Mouse (Mus musculus) NIH3T3 (cell line): Measurements from ENCODE around the gene Plekha6.

Source experiments
- DNase-seq: peaks from one replicate; pipeline ENCODE4 v3.0.0-alpha.2; 2012; ENCODE audit warnings: low read depth

Plekha6 gene

DNA sequence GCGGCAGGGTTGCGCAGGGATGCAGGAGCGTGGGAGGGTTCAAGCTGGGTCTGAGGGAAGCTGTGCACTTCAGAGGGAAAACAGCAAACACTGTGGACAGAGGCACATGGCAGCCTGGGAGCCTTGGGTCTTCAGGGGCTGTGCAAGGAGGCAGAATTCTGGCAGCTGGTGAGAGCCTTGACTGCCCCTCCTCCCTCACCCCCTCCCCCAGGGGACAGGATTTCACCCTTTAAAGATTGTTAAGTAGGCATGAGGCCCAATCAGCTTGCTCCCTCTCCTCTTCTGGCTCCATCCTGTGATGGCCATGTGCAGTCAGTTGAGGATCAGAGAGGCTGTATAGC, 51.3 kb downstream of the Plekha6 start:
- DNase-seq: no peak

DNA sequence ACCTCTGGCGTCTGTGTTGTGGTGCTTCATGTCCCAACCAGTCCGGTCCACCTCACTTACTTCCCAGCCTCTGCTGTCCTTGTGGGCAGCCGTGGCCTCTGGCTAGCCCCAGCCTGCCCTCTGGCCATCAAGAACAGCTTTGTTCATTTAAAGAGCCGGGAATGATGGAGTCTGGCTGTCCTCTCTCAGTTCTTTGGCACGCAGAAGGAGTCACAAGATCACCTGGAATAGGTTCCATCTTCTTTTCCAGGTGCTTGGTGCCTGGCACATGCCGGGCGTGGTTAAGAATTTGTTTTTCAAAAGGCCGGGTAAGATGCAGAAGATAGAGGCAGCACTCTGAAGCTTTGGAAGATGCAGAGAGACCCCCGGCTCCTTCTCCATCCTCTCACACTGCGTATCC, 51.7 kb downstream of the Plekha6 start:
- no peak for DNase-seq

DNA sequence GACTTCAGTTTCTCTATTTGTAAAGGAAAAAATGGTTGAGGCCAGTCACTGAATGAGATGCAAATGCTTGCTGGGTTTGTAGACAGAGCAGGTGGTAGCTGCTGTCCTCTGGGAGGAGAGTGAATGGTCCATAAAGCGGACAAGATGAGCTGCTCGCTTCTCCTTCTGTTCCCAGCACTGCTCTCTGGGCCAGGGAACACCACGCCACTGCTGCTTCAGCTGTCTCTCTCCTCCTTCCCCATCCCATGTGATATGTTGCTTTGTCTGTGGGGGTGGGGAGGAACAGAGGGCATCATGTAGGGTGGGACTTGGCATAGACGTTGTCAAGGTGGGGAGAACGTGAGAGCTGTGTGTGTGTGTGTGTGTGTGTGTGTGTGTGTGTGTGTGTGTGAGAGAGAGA, 53.0 kb downstream of the Plekha6 start:
- no peak for DNase-seq

DNA sequence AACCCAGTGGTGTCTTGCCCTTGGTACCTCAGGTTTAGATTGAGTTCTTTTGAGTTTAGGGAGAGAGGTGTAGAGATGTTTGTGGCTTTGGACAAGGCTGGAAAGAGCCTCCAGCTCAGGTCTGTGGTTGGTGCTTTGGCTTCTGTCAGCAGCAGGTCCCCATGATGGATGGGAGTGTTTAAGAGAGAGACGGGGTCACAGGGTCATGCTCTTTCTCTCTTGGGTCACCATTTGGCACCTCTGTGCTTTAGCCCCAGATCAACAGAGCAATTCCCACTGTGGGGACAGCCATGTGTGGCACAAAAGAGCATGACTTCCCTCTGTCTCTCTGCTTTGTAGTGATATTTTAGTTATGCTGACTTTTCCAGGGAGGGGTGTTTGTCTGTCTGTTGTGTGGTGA, 55.1 kb downstream of the Plekha6 start:
- DNase-seq: no peak

DNA sequence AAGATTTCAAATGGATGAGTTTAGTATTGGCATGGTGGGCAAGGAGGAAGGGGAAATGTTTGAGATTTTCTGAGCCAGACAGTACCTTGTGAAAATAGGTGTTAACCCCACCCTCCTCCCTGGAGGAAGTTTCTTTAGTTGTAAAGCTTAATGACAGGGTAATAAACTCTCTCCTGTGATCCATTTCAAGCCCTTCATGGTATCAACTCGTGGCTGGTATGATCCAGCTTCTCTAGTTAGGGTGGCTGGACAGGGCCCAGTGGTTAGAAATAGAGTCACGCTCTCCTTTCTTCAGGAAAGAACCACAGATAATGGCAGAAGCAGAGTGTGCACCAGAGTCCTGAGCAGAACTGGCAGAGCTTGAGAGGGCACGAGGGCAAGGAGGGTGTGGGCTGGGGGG, 57.4 kb downstream of the Plekha6 start:
- DNase-seq: no peak

DNA sequence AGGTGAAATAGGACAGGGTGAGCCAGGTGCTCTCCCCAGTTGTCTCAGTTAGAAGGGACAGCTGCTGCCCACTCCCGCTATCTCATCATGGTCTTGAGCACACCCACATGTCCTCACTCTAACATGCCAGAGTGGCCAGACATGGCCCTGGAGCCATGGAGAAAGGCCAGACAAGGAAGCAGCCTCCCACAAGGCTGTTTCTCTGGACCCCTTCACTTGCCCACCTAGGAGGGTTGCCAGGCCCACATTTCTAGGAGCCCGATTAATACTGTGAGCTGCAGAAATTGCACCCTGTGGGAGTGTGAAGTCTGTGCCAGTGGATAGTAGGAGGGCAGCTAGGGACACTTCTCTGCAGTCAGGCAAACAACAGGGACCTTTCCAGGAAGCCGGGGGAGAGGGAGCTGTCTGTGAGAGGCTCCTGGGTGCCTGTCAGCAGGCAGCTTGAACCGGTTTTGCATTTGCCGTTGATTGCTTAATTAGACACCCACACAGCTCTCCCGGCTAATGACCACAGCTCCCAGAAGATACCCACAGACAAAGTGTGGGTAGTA, 58.5 kb downstream of the Plekha6 start:
- no peak for DNase-seq

DNA sequence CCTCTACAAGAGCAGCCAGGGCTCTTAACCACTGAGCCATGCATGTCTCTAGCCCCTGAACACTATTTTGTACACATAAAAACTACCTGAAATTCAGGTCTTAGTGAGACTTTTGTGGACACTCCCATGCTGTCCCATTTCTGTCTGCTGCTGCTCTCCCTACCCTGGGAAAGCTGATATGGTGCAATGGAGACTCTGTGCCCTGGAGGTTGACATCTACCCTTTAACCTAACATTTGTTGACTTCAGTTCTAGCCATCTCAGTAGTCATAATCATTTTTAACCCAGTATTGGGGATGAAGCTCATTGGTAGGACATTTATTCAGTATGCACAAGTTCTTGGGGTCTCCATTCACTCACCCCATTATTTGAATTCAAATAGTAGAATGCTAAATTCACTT, 60.7 kb downstream of the Plekha6 start:
- no peak for DNase-seq

DNA sequence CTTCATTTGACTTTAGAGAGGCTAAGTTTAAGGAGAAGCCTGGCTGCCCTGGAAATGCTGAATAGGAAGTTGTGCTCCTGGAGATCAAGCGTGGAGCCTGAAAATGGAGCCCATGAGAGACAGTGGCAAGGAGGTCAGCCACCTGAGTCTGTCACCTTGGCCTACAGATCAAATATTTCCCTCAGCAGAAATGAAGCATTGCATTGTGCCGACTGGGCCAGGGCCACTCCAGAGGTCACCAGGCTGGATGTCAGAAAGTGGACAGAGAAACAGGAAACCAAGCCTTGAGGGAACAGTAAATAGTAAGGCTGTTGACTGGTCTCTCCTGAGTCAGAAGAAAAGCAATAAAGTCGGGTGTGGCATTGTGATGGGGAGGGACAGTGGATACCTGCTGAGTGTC, 61.1 kb downstream of the Plekha6 start:
- DNase-seq: no peak

DNA sequence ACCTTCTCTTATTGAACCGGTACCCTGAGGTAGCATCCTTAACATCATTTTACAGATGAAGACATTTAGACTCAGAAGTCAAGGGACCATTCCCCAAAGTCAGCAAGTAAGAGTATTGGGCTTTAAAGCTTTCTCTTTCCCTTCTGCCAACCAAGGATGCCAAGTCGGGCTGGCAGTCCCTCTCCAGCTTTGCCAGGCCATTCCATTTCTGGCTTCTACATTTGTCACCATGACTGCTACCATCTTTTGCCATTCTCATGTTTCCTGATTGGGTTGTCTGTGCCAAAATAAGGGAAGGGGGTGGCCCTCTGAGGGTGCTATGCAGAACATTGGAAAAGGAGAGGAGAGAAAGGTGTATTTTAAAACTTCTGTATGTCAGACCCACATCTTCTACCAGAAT, 61.6 kb downstream of the Plekha6 start:
- no peak for DNase-seq

DNA sequence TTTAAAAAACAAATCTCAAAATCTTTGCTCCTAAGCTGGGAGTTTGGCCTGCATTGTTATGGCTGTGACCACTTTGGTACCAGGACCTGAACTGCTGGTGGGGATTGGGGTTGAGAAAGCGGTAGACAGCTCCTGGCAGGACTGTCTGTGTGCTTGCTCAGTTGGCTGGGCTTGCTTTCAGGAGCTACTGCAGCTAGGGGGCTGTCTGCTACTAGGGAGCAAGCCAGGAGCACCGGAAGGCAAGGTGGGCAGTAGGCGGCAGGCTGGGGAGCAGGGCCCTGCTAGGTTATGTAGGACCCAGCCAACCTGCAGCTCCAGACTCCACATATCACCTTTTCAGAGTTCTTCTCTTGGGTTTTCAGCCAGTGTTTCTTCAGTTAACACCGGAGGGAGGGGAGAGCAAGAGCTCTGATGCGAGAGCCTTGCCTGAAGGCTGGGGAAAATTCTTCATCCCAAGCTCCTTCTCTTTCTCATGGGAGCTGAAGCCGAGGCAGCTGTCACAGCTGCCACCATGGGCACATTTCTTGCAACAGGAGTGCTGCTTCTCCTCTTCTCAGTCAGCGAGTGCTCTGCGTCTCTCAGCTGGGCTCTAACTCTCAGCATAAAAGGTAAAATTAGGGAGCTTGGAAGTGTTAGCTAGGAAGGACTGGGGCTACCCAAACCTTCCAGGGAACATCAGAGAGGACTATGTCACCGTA, 62.1 kb downstream of the Plekha6 start:
- no peak for DNase-seq

DNA sequence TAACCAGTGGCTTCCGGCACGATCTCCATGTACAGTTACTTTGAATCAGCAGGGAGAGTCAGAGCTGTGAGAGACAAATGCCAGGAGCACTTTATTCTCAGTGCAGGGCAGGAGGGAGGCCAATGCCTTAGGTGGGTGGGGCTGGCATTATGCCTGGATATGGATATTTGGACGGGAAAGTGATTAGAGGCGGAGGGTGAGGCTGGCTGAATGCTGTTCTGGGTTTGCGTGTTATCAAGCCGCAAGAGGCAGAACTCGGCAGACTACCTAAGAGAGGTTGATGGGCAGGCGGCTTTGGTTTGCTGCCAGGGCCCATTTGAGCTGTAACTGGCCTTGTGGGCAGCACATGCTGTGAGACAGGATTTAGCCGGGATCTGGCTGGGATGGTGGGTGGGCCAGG, 62.9 kb downstream of the Plekha6 start:
- peak; percentile 67 for DNase-seq

DNA sequence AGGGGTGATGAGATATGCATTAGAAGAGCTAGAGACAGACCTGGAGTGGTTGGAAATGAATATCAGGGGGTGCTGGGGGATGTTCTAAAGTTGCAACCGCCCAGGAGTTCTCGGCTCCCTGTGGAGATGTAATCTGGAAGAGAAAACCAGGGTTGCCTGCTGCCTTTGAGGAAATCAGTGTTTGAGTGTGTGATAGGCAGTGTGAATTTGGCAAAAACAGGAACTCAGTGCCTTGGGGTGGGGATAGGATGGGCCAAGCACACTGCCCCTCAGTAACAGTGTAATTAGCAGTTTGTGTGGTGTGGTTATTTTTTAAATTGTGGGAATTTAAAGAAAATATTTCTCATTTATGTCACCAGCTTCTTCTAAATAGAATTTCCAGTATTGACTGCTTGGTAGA, 63.4 kb downstream of the Plekha6 start:
- no peak for DNase-seq

DNA sequence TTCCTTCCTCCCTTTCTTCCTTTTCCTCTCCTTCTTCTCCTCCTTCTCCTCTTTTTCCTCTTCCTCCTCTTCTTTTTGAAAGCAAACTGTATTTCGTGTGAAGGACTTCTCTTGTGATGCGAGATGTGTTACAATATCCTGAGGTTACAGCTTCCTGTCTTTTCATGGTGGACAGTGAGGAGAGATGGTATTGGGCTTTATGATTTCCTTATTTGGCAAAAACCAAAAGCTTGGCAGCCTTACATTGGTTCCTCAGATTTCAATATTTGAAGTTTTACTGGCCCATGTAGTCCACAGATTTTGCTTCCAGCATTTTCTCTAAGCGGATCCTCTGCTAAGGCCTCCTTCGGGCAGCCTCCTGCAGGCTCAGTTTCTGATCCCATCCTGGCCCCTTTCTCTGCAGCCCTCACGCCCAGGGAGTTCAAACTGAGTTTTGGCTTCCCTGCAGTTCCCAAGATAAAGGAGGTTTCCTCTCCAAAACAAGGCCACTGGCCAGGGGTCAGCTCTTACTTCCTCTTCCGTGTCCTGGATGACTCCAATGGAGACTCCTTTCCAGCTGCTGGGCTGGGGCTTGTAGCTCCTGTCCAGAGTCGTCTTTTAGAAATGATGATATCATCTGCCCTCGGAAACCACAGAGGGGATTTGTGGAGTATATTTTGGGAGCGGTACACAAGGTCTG, 64.9 kb downstream of the Plekha6 start:
- peak; percentile 29 for DNase-seq

DNA sequence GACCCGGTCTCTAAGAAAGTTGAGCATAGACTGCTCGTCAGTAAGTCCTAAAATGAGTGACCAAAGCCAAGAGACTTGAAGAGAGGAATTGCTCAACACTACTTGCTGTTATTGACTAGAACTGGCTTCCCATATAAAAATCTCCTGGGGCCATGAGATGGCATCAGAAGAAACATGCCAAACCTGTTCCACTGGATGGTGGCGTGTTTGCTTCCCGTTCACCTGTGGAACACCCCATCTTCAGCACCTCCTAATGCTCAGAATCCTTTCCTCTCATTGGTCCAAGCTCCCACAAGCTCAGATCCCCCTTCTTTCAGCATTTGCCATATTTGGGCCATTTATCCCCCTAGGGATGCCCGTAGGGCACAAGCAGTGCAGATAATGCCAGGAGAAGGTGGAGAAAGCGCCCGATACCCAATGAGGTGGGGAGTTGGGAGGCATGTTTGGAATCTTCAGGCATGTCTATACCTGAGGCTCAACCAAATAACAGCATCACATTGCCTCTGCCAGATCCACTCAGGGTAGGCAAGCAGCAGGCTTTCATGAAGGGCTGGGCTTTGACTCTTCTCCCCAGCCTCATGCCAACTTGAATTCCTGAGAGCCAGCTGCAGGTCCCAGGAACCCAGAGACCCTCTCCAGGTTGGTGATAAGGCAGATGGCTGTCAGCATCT, 67.6 kb downstream of the Plekha6 start:
- DNase-seq: no peak

DNA sequence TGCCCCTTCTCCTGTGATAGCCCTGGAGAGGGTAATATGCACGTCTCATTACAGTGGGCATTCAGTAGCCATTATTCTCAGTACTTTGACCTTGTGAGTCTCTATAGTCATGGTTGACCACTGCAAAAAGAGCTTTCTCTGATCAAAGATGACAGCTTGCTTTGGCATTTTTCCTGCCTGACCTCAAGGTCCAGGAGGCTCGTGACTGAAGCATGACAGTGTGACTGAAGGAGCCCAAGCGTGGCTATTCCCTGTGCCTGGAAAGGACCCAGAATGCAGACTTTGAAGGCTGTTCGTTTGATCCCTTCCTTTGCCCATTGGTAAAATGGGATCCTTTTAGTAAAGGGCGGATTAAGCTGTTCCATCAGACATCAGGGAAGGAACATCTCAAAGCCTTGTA, 71.9 kb downstream of the Plekha6 start:
- DNase-seq: no peak

DNA sequence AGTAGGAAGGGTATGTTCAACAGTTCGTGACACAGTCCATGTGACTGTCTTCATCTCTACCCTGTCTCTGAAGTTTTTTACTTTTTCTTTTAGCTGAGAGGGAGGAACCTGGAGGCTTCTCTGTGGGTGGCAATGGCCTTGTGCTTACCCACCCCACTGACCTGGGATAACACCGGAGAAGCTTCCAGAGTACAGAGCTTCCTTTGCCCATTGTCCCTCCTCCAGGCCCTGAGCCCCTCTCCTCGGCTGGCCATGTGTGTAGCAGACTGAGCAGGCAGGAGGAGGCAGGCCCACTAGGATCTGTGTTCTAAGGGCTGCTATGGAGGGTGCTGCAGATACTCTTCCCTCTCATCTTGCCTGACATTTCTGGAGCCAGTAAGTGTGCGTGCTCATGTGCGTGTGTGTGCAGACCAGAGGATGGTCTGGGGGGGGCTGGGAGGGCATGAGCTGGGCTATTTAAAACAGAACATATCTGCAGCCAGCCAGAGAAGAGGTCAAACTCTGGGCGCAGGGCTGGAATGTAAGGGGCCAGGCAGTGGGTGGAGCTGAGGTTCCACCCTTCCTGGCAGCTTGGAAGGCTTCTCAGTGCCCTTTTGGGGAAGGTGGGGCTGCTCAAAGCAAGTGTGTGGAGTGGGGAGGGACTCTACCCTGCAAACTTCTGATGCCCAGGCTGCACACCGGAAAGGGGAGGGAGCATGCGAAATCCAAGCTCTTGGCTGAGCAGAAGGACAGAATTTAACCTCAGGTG, 72.9 kb downstream of the Plekha6 start:
- peak; percentile 48 for DNase-seq

DNA sequence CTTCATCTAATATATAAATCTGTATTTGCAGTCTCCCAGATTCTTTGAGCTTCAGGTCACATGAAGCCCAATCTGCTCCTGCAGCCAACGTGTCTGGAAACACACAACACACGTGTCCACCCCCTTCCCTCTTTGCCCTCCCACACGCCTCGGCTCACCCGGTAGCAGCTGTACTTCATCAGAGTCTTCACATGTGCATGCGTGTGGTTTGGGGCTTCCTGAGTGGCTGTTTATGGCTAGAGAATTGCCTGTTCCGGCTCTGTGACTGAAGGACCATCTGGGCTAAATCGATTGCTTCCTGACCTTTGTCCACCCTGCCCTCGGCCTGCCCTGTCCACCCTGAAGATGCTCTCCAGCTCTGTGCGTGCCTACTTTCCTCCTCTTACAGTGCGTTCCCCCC, 73.7 kb downstream of the Plekha6 start:
- no peak for DNase-seq

DNA sequence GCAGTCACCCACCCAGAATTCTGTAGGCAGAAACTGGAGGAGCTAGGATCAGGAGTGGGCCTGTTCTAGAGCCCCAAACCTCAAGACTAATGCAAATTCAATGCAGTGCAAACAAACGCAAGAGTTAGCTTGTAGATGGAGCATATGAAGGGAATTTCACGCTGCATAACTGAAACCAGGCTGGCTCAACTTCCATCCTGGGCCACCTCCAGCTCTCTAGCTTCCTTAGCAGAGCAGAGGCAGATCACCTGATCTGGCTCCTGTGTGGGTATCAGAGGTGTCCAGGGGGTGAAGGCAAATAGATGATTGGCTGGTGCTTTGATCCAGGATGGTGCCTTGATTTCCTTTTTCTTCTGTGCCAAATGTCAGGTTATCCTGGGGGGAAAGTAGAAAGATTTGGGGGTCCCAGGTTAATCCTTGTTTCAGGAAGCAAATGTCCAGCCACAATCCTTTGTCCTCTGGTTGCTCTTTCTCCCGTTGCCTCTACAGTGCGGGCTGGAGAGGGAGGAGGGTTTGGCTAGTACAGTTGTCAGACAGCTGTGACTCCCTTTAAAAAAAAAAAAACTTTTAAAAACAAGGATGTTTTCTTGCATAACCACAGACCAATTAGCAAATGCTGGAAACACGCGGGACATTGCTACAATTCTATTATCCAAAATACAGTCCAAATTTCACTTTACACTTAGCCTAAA, 75.3 kb downstream of the Plekha6 start:
- peak; percentile 14 for DNase-seq

DNA sequence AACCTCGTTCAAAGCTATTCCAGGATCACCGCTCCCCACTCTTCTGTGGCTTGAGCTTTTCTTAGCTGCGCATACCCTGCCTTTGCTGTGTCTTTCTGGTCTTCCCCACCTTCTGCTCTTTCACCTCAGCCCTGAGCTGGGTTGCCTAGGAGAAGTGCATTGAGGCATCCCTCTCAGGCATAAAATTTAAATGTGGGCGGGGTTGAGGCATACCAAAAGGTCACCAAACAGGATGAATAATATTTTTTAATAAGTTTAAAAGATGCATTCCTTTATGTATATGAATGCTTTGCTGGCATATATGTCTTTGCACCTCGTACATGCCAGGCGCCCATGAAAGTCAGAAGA, 75.8 kb downstream of the Plekha6 start:
- DNase-seq: no peak

DNA sequence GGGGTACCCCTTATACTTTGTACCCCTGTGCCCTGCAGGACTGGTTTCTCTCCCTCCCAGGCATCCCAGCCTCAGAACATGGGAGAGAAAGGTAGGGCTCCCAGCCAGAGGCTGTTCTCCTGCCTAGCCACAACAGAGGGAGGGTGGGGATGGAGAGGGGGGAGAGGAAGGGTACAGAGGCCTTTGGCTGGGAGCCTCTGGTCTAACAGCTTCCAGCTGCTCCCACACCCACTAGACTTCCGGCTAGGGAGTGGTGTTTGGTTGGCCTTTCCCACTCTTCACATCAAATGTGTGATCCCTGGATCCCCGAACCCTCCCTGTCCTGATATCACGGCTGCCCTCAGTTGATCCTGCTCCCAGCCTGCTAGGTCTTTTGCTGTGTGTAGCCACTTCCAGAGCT, 76.9 kb downstream of the Plekha6 start:
- no peak for DNase-seq

DNA sequence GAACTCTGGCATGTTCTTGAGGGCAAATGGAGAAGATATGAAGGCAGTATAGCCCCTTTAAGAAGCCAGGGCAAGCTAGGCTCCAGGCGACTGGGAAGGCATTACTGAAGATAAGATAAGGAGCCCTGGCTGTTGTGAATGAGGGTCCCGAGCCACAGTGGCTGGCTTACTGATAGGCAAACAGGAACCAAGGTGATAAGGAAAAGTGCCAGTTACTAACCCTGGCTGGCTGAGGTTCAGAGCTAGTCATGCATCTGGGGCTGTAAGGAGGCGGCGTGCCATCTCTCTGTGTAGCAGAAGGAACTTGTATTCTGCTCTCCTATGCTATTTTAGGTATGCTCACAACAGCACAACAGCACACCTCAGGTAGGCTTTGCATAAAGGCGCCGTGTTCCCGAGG, 80.7 kb downstream of the Plekha6 start:
- DNase-seq: no peak
